Mouse (Mus musculus) bone marrow macrophage, adult 2 months (primary cell): ENCODE data around the gene 1810030O07Rik. TPM values are rescaled to one million over a fixed set of nuclear protein-coding genes. Genes with fewer than 3 reads are reported as not detected.
"Not testable (repeated sequence)": the region's sequence is repeated elsewhere in the genome, so short reads cannot be mapped to it uniquely, and the experiment has no call there.

Experiments used
- H3K27ac ChIP-seq: 2 replicates; pipeline ENCODE4 v1.5.1; 2012; ENCODE audit warnings: low read depth, low read length; ENCODE audit not compliant: insufficient read depth
- H3K4me1 ChIP-seq: 2 replicates; pipeline ENCODE4 v1.6.1; 2012; ENCODE audit warnings: low read length; ENCODE audit not compliant: control insufficient read depth, insufficient read depth
- H3K4me3 ChIP-seq: 2 replicates; pipeline ENCODE4 v1.5.1; 2012; ENCODE audit warnings: mild to moderate bottlenecking, low read length, moderate library complexity; ENCODE audit not compliant: insufficient read depth
- CTCF ChIP-seq: IDR thresholded peaks from 2 replicates; pipeline ENCODE4 v1.5.1; 2012; ENCODE audit warnings: low read depth, mild to moderate bottlenecking, low read length, moderate library complexity
- POLR2A ChIP-seq: IDR thresholded peaks from 2 replicates; pipeline ENCODE4 v1.6.1; 2012; ENCODE audit warnings: mild to moderate bottlenecking, low read depth, low read length, borderline replicate concordance
- polyA plus RNA-seq: library from polyadenylated mRNA; stranded (reverse); fragments of >200 nt; gene quantifications from 2 replicates; pipeline ENCODE4 v1.2.4, GENCODE M21; 2012; ENCODE audit not compliant: missing spikeins, insufficient read depth, insufficient read length

1810030O07Rik gene
- polyA plus RNA-seq, 1 experiment, result 28.2 TPM

DNA sequence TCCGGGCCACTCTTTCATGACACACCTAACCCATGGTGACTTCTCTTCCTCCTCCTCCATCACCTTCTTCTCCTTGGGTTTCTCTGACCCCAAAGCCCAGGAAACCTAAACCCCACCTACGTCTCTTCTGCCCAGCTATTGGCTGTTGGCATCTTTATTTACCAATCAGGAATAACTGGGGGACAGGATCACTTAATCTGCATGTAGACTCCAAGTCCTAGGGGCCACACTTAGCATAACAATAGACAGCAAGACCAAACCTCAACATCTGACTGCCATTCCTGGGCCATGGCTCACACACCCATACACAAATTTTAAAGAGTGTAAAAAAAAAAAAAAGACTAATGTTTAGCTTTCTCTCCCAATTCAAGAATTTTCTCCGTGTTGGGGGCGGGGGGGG, 48.3 kb downstream of the 1810030O07Rik start:
- no peak for TF ChIP-seq CTCF
- TF ChIP-seq POLR2A, result no peak
- Histone ChIP-seq H3K27ac (no peak overlapping the region), H3K4me1 (no peaks in the 10 kb centered on the region), H3K4me3 (no peak overlapping the region)

DNA sequence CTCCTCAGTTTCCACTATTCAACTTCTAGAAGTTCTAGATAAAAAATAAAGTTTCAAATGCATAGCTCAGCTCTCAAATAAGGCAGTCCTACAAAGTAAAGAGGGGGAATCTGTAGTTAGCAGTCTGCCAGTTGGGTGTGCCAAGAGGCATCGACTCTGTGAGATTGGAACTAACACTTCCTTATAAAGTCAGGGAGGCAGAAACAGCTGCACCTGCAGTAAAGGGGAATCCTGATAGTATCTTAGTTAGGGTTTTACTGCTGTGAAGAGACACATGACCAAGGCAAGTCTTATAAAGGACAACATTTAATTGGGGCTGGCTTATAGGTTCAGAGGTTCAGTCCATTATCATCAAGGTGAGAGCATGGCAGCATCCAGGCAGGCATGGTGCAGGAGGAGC, 61.1 kb downstream of the 1810030O07Rik start:
- H3K27ac ChIP-seq, H3K4me3 ChIP-seq, H3K4me1 ChIP-seq: not testable (repeated sequence)

DNA sequence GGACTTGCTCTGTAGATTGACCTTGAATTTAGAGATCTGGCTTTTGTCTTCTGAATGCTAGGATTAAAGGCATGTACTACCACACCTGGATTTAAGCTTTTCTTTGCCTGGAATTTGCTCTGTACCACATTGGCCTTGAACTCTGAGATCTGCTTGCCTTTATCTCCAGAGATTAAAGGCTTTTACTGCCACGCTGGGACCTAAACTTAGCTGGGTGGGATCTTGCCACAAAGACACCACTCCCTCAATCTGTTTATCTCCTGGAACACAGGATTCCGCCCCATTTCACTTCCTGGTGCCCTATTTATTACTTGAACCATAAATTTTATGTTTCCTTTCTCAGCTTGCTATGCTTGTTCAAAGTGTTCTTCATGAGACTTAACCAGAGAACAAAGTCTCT, 62.3 kb downstream of the 1810030O07Rik start:
- Histone ChIP-seq H3K4me3 (no peak overlapping the region), H3K27ac (no peak overlapping the region), H3K4me1 (no peaks in the 10 kb centered on the region)
- TF ChIP-seq POLR2A (no peak), CTCF (no peak)

DNA sequence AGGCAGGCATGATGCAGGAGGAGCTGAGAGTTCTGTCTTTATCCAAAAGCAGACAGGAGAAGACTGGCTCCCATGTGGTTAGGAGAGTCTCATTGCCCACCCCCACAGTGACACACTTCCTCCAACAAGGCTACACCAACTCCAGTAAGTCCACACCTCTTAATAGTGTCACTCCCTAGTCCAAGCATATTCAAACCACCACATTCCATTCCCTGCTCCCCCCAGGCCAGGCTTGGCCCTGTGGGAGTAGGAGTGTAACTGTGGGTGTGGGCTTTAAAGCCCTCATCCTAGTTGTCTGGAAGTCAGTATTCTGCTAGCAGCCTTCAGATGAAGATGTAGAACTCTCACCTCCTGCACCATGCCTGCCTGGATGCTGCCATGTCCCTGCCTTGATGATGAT, 62.9 kb downstream of the 1810030O07Rik start:
- H3K4me3 ChIP-seq, H3K4me1 ChIP-seq, H3K27ac ChIP-seq: not testable (repeated sequence)

Other genes starting within 250 kb of the 1810030O07Rik start
- gene Atp6ap2, start 85.9 kb downstream of the 1810030O07Rik start, polyA plus RNA-seq, result 172 and 176 TPM in 2 replicates
- 13.8 and 14.9 TPM in 2 replicates for gene Med14, start 88.4 kb upstream of the 1810030O07Rik start, polyA plus RNA-seq